Mouse (Mus musculus): Measurements from ENCODE around the gene Pym1. TPM values are rescaled to one million over a fixed set of nuclear protein-coding genes. Genes with fewer than 3 reads are reported as not detected.
"Not testable (repeated sequence)": the region's sequence is repeated elsewhere in the genome, so short reads cannot be mapped to it uniquely, and the experiment has no call there.

The Pym1 gene
- 10 to 100 TPM; 25.0 to 25.7 TPM for total RNA-seq (2021)
- long read RNA-seq, experiment 1, partial matches to known transcripts, result 2 of 5 reads
- long read RNA-seq, experiment 1, other reads (novel, unspliced or antisense), result 0 of 5 reads
- long read RNA-seq, experiment 2, transcript Pym1-201 (3 exons, 1,156 nt), result major isoform, 8 of 9 reads
- long read RNA-seq, experiment 2, partial matches to known transcripts, result 1 of 9 reads
- long read RNA-seq, experiment 2, other reads (novel, unspliced or antisense), result 0 of 9 reads

GRCm38 (mm10) chr10:128747646-128748251, at the start of gene Pym1:
Gene Pym1 (plus strand): TSS chr10:128747889.
- DNase-seq (ENCODE audit: low spot score in 2 of 2), result peak in 1 of 2 experiments; percentile 27

- DNase-seq (ENCODE audit: low spot score in 2 of 2), result no peak
Measured at GRCm38 (mm10) chr10:128699006-128699405, 48.7 kb upstream of the Pym1 start.

GRCm38 (mm10) chr10:128699611-128700010, 48.1 kb upstream of the Pym1 start:
- DNase-seq (ENCODE audit: low spot score in 2 of 2), result no peak

GRCm38 (mm10) chr10:128700712-128701111, 47.0 kb upstream of the Pym1 start:
- DNase-seq (ENCODE audit: low spot score in 2 of 2), result no peak

GRCm38 (mm10) chr10:128702328-128703007, 45.2 kb upstream of the Pym1 start:
- DNase-seq (ENCODE audit: low spot score in 2 of 2), result no peak

- no peak for DNase-seq (ENCODE audit: low spot score in 2 of 2)
Measured at GRCm38 (mm10) chr10:128703895-128704294, 43.8 kb upstream of the Pym1 start, which contains the start of gene Pmel. Gene Pmel (plus strand): TSS chr10:128704195.

GRCm38 (mm10) chr10:128704491-128705316, 43.0 kb upstream of the Pym1 start, which contains the start of gene Cdk2:
Gene Cdk2 (minus strand): TSS chr10:128705031.
- DNase-seq (ENCODE audit: low spot score in 2 of 2), result peak; percentile 77 to 86

- no peak for DNase-seq (ENCODE audit: low spot score in 2 of 2)
Measured at GRCm38 (mm10) chr10:128705317-128705693, 42.4 kb upstream of the Pym1 start.

GRCm38 (mm10) chr10:128711318-128711717, 36.4 kb upstream of the Pym1 start:
- not testable (repeated sequence) for DNase-seq (ENCODE audit: low spot score in 2 of 2)

GRCm38 (mm10) chr10:128715559-128716537, 31.8 kb upstream of the Pym1 start:
- DNase-seq (ENCODE audit: low spot score in 2 of 2), result no peak

- DNase-seq (ENCODE audit: low spot score in 2 of 2), result not testable (repeated sequence)
Measured at GRCm38 (mm10) chr10:128725466-128725865, 22.2 kb upstream of the Pym1 start.

GRCm38 (mm10) chr10:128728059-128728458, 19.6 kb upstream of the Pym1 start:
- DNase-seq (ENCODE audit: low spot score in 2 of 2), result no peak

GRCm38 (mm10) chr10:128731002-128731433, 16.7 kb upstream of the Pym1 start:
- peak; percentile 61 to 72 for DNase-seq (ENCODE audit: low spot score in 2 of 2)

GRCm38 (mm10) chr10:128731992-128732391, 15.7 kb upstream of the Pym1 start:
- no peak for DNase-seq (ENCODE audit: low spot score in 2 of 2)

GRCm38 (mm10) chr10:128737435-128737834, 10.3 kb upstream of the Pym1 start:
- DNase-seq (ENCODE audit: low spot score in 2 of 2), result no peak

- DNase-seq (ENCODE audit: low spot score in 2 of 2), result no peak
Measured at GRCm38 (mm10) chr10:128740296-128740695, 7.4 kb upstream of the Pym1 start.

- DNase-seq (ENCODE audit: low spot score in 2 of 2), result no peak
Measured at GRCm38 (mm10) chr10:128742616-128743015, 5.1 kb upstream of the Pym1 start.

- no peak for DNase-seq (ENCODE audit: low spot score in 2 of 2)
Measured at GRCm38 (mm10) chr10:128743235-128743634, 4.5 kb upstream of the Pym1 start.

- peak; percentile 33 to 52 for DNase-seq (ENCODE audit: low spot score in 2 of 2)
Measured at GRCm38 (mm10) chr10:128743791-128744191, 3.9 kb upstream of the Pym1 start.

- DNase-seq (ENCODE audit: low spot score in 2 of 2), result no peak
Measured at GRCm38 (mm10) chr10:128744211-128744610, 3.5 kb upstream of the Pym1 start.
